Mouse (Mus musculus): ENCODE measurements around the gene Helt. TPM values are rescaled to one million over a fixed set of nuclear protein-coding genes. Genes with fewer than 3 reads are reported as not detected.
A peak's percentile ranks its signal among the peaks of the same experiment; 100 is the strongest.

The Helt gene
- total RNA-seq (2021), result 1 to 10 TPM; 1.6 to 1.8 TPM
- long read RNA-seq, experiment 1, partial matches to known transcripts, result 0 of 2 reads
- long read RNA-seq, experiment 1, other reads (novel, unspliced or antisense), result 1 of 2 reads
- long read RNA-seq, experiment 2, partial matches to known transcripts, result 0 of 3 reads
- long read RNA-seq, experiment 2, other reads (novel, unspliced or antisense), result 1 of 3 reads

- no peak for DNase-seq
Observed at GRCm38 (mm10) chr8:46294181-46294892, at the start of gene Helt. Gene Helt (minus strand): TSS chr8:46294671.

GRCm38 (mm10) chr8:46342272-46342671, 47.8 kb upstream of the Helt start:
- DNase-seq, result no peak

GRCm38 (mm10) chr8:46340381-46341273, 46.2 kb upstream of the Helt start:
- no peak for DNase-seq

GRCm38 (mm10) chr8:46339317-46339716, 44.8 kb upstream of the Helt start:
- DNase-seq, result no peak

GRCm38 (mm10) chr8:46336351-46336750, 41.9 kb upstream of the Helt start:
- no peak for DNase-seq

GRCm38 (mm10) chr8:46332389-46333061, 38.1 kb upstream of the Helt start:
- DNase-seq, result no peak

GRCm38 (mm10) chr8:46331801-46332200, 37.3 kb upstream of the Helt start:
- DNase-seq, result no peak

GRCm38 (mm10) chr8:46329396-46329795, 34.9 kb upstream of the Helt start:
- no peak for DNase-seq

- no peak for DNase-seq
Observed at GRCm38 (mm10) chr8:46327284-46327683, 32.8 kb upstream of the Helt start.

GRCm38 (mm10) chr8:46326715-46327114, 32.2 kb upstream of the Helt start:
- no peak for DNase-seq

GRCm38 (mm10) chr8:46324676-46325075, 30.2 kb upstream of the Helt start:
- no peak for DNase-seq

GRCm38 (mm10) chr8:46323672-46324191, 29.3 kb upstream of the Helt start:
- no peak for DNase-seq

- DNase-seq, result no peak
Observed at GRCm38 (mm10) chr8:46322833-46323232, 28.4 kb upstream of the Helt start.

GRCm38 (mm10) chr8:46322421-46322820, 27.9 kb upstream of the Helt start:
- DNase-seq, result no peak

- no peak for DNase-seq
Observed at GRCm38 (mm10) chr8:46318802-46319201, 24.3 kb upstream of the Helt start.

- no peak for DNase-seq
Observed at GRCm38 (mm10) chr8:46317161-46317560, 22.7 kb upstream of the Helt start.

GRCm38 (mm10) chr8:46313798-46314197, 19.3 kb upstream of the Helt start:
- DNase-seq, result no peak

GRCm38 (mm10) chr8:46311159-46311558, 16.7 kb upstream of the Helt start:
- DNase-seq, result peak; percentile 64

- DNase-seq, result no peak
Observed at GRCm38 (mm10) chr8:46308189-46308588, 13.7 kb upstream of the Helt start.

GRCm38 (mm10) chr8:46305733-46306349, 11.4 kb upstream of the Helt start:
- no peak for DNase-seq

- no peak for DNase-seq
Observed at GRCm38 (mm10) chr8:46302121-46302520, 7.7 kb upstream of the Helt start.

- DNase-seq, result no peak
Observed at GRCm38 (mm10) chr8:46298847-46299246, 4.4 kb upstream of the Helt start.

Data from gastrocnemius, postnatal 25 days (tissue).